Mouse (Mus musculus) urinary bladder, adult 18-20 months (tissue): ENCODE data around the gene Plxna2.
A peak's percentile ranks its signal among the peaks of the same experiment; 100 is the strongest.

Source experiments
- DNase-seq, 2 experiments: peaks; one replicate each; pipeline ENCODE4 v3.0.0; 2022; ENCODE audit warnings: low spot score in 2 of 2, mixed read lengths in 2 of 2

The Plxna2 gene

DNA sequence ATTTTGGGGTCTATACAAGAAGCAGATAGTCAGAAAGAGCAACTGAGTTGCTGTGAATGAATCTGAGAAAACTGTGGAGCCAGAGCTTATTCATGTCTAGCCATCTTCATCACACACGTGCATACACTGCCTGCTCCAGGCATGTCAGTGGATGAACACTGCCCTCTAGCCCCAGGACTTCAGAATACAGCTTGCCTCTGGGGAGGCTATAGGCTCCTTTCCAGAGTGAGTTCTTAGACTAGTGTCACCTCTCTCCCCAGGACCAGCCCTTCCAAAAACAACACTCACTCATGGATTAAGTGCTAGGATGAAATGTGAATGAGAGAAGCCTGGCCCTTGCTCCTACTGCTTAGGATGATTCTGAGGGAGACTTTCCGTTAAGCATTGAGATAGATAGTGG lies 198.9 kb downstream of the Plxna2 start:
- DNase-seq, result peak; percentile 37 to 45

GRCm38 (mm10) chr1:194820953-194821352 lies 202.9 kb downstream of the Plxna2 start:
- no peak for DNase-seq

- no peak for DNase-seq
Observed at GRCm38 (mm10) chr1:194821721-194822120, 203.7 kb downstream of the Plxna2 start.

- DNase-seq, result no peak
Observed at GRCm38 (mm10) chr1:194828316-194828715, 210.3 kb downstream of the Plxna2 start.

DNA sequence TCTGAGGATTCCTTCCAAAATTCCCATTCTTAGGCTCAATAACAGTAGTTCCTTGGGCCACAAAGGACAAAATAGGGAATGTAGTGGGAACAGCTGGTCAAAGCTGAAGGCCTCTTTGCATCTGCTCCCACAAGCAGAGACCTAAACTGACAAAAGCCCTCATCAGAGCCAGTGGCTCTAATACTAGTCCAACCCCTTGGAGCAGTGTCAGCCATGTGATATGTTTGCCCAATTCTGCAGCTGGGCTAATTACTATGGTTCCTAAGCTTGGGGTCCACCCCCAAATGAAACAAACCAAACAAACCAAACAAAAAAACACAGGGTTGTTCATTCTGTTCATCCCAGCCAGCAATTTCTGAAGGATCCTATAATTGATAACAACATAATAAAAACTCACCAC lies 217.2 kb downstream of the Plxna2 start:
- no peak for DNase-seq

- no peak for DNase-seq
Observed at GRCm38 (mm10) chr1:194836182-194836581, 218.2 kb downstream of the Plxna2 start.

DNA sequence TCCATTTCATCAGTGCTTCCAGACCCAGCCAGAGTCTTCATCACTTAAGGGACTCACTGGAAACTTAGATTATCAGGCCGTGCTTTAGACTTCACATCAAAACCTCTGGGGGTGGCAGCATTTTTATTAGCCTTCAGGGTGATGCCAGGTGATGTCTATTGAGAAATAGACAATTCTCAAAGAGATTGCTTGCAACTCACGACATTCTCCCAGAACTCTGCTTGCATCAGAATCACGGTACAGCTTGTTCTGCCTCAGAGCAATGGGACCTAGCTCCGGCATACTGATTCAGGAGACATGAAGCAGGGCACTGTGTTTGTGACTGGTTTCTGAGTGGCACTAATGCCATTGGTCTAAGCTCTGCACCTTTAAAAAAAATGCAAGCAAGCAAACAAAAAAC lies 218.7 kb downstream of the Plxna2 start:
- DNase-seq, result no peak

- no peak for DNase-seq
Observed at GRCm38 (mm10) chr1:194839230-194839910, 221.4 kb downstream of the Plxna2 start.

DNA sequence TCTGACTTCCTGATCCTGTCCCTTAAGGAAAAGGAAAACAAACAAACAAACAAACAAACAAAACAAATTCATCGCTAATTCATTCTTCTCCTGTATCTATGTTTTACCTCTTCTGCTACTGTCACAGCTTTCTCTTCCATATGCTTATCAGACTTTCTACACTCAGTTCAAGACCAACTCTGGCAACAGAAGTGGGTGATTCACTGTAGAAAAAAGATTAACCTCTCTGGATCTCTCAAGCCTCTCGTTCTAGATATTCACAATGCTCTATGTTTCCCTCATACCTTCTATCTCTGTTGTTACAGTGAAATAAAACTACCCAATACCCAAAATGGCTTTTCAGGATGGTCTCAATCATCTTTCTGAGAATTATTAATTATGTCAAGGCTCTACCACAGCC lies 225.0 kb downstream of the Plxna2 start:
- no peak for DNase-seq

DNA sequence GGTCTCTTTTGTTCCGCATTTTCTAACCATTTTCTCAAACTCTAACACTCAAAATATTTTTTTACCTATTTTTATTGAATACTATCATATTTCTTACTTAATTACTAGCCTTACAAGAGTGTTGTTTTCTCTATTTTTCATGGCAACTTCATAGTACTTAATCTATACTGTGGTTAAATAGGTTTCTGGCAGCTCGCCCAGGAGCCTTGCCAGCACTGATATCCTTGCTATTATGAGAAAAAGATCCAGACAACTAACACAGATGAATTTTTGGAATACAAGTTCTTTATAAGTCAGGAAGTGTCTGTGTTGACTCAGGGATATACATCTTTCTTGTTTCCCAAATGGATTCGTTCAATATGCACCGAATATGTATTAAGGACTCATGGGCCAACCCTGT lies 229.0 kb downstream of the Plxna2 start:
- no peak for DNase-seq

DNA sequence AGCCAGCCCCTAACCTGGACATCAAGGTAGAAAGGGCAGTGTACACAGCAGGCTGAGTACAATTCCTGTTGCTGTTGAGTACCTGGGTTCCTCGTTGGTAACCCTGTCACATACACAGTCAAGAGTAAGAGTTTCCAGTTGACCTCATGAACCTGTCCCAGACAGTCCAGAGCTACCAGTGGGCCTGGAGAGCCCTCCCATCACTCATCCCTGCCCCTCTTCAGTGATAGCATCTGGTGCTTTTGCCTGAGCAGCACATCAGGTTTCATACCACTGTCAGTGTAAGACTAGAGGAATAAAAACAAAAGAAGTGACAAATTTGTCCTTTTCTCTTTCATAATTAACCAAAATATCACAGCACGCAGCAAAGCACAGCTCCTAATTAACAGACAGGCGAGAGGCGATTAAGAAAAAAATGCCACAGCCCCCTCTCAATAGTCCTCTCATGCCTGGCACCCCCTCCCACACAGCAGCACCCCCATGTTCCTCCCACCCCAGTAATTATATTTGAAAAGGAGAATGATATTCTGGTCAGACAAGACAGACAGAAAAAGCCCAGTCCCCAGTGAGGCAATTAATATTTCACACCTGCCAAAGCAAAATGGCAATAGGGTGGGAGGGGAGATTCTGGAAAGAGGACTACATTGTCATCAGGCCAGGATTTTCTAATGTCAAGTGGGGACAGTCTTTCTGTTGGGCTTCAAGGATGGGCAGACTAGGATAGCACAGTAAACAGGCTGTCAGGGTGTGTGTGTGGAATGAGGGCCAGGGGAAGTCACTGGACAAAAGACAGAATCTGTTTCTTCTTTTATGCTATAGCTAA lies 233.4 kb downstream of the Plxna2 start:
- DNase-seq, result no peak

GRCm38 (mm10) chr1:194852065-194852358 lies 234.0 kb downstream of the Plxna2 start:
- no peak for DNase-seq
